Mouse (Mus musculus) testis, adult 2 months (tissue): ENCODE results near the gene Serpinb1c. TPM values are rescaled to one million over a fixed set of nuclear protein-coding genes. Genes with fewer than 3 reads are reported as not detected.

Source experiments
- H3K27ac ChIP-seq: fragments of 200-500 bp; 2 replicates; pipeline ENCODE4 v1.5.1; 2012; ENCODE audit warnings: low read depth, low read length; ENCODE audit not compliant: control insufficient read depth, insufficient read depth
- H3K27me3 ChIP-seq: fragments of 200-500 bp; 2 replicates; pipeline ENCODE4 v1.6.1; 2012; ENCODE audit warnings: mild to moderate bottlenecking, low read length, moderate library complexity; ENCODE audit not compliant: control insufficient read depth, insufficient read depth
- H3K36me3 ChIP-seq: fragments of 200-500 bp; 2 replicates; pipeline ENCODE4 v1.6.1; 2012; ENCODE audit warnings: mild to moderate bottlenecking, low read length; ENCODE audit not compliant: control insufficient read depth, insufficient read depth
- H3K4me1 ChIP-seq: fragments of 200-500 bp; 2 replicates; pipeline ENCODE4 v1.6.1; 2012; ENCODE audit warnings: low read length; ENCODE audit not compliant: control insufficient read depth, insufficient read depth
- H3K4me3 ChIP-seq: fragments of 200-500 bp; 2 replicates; pipeline ENCODE4 v1.5.1; 2012; ENCODE audit warnings: low read depth, mild to moderate bottlenecking, low read length, moderate library complexity, mixed read lengths; ENCODE audit not compliant: control insufficient read depth
- CTCF ChIP-seq: fragments of 200-500 bp; IDR thresholded peaks from 2 replicates; pipeline ENCODE4 v1.5.1; 2012; ENCODE audit warnings: low read depth, mild to moderate bottlenecking, inconsistent platforms, low read length, moderate library complexity; ENCODE audit not compliant: control insufficient read depth, insufficient read depth, insufficient replicate concordance
- POLR2A ChIP-seq: fragments of 200-500 bp; IDR thresholded peaks from 2 replicates; pipeline ENCODE4 v1.6.1; 2012; ENCODE audit warnings: low read depth, mild to moderate bottlenecking, inconsistent platforms, low read length, moderate library complexity; ENCODE audit not compliant: control insufficient read depth
- polyA plus RNA-seq: library from polyadenylated mRNA; depleted of rRNA; stranded (reverse); fragments of >200 nt; gene quantifications from 2 replicates; pipeline ENCODE4 v1.2.3, GENCODE M21; 2012

Serpinb1c gene
- polyA plus RNA-seq, 1 experiment: not detected

- Histone ChIP-seq H3K4me3 (no peak overlapping the region), H3K36me3 (no peaks in the 10 kb centered on the region), H3K4me1 (no peaks in the 10 kb centered on the region), H3K27me3 (no peaks in the 10 kb centered on the region), H3K27ac (no peak overlapping the region)
- TF ChIP-seq POLR2A (no peak), CTCF (no peak)
Observed at GRCm38 (mm10) chr13:32863456-32863855, 34.6 kb downstream of the Serpinb1c start.

- no peak overlapping the region for H3K4me3 ChIP-seq
- H3K27me3 ChIP-seq: no peaks in the 10 kb centered on the region
- no peaks in the 10 kb centered on the region for H3K4me1 ChIP-seq
- H3K36me3 ChIP-seq: no peaks in the 10 kb centered on the region
- no peak overlapping the region for H3K27ac ChIP-seq
- no peak for TF ChIP-seq POLR2A
- no peak for TF ChIP-seq CTCF
Observed at GRCm38 (mm10) chr13:32860821-32861220, 37.2 kb downstream of the Serpinb1c start.

GRCm38 (mm10) chr13:32853073-32853472 lies 44.9 kb downstream of the Serpinb1c start:
- H3K27me3 ChIP-seq: no peaks in the 10 kb centered on the region
- no peak overlapping the region for H3K4me3 ChIP-seq
- H3K4me1 ChIP-seq: no peaks in the 10 kb centered on the region
- TF ChIP-seq CTCF (no peak), POLR2A (no peak)
- no peak overlapping the region for H3K27ac ChIP-seq
- H3K36me3 ChIP-seq: no peaks in the 10 kb centered on the region

GRCm38 (mm10) chr13:32852539-32852938 lies 45.5 kb downstream of the Serpinb1c start:
- H3K36me3 ChIP-seq: no peaks in the 10 kb centered on the region
- H3K4me3 ChIP-seq: no peak overlapping the region
- no peaks in the 10 kb centered on the region for H3K4me1 ChIP-seq
- no peak overlapping the region for H3K27ac ChIP-seq
- TF ChIP-seq POLR2A (no peak), CTCF (no peak)
- H3K27me3 ChIP-seq: no peaks in the 10 kb centered on the region

GRCm38 (mm10) chr13:32851967-32852366 lies 46.0 kb downstream of the Serpinb1c start:
- Histone ChIP-seq H3K4me1 (no peaks in the 10 kb centered on the region), H3K27me3 (no peaks in the 10 kb centered on the region), H3K36me3 (no peaks in the 10 kb centered on the region), H3K27ac (no peak overlapping the region), H3K4me3 (no peak overlapping the region)
- no peak for TF ChIP-seq POLR2A
- peak; percentile 43; the same call in 1 of the 2 replicates for TF ChIP-seq CTCF

- no peak for TF ChIP-seq CTCF
- TF ChIP-seq POLR2A: peak; percentile 43; the same call in 1 of the 2 replicates
- Histone ChIP-seq H3K27me3 (no peaks in the 10 kb centered on the region), H3K36me3 (no peaks in the 10 kb centered on the region), H3K27ac (no peak within 1 kb of the TSS), H3K4me3 (peak within 1 kb of the TSS; percentile 15; the same call in 1 of the 2 replicates), H3K4me1 (no peaks in the 10 kb centered on the region)
Observed at GRCm38 (mm10) chr13:32850668-32851404, 47.2 kb downstream of the Serpinb1c start, which contains the start of gene Serpinb1a. TSS of gene Serpinb1a (minus strand) at chr13:32851185.

- Histone ChIP-seq H3K4me1 (no peaks in the 10 kb centered on the region), H3K27ac (no peak overlapping the region), H3K36me3 (no peaks in the 10 kb centered on the region), H3K27me3 (no peaks in the 10 kb centered on the region), H3K4me3 (no peak overlapping the region)
- no peak for TF ChIP-seq CTCF
- no peak for TF ChIP-seq POLR2A
Observed at GRCm38 (mm10) chr13:32850156-32850555, 47.9 kb downstream of the Serpinb1c start.
